Mouse (Mus musculus): Measurements from ENCODE around the gene Egln1. TPM values are rescaled to one million over a fixed set of nuclear protein-coding genes. Genes with fewer than 3 reads are reported as not detected.

Egln1 gene
- 17.1 and 17.2 TPM in 2 replicates for polyA plus RNA-seq (2014; fragmentation: Nextera tagmentation; extraction: Ambion mirVana)

GRCm38 (mm10) chr8:124949209-124950068 is at the start of gene Egln1:
Egln1 (minus strand) TSS chr8:124949324.
- H3K9me3 ChIP-seq (ENCODE audit: control insufficient read depth, low read length), result no peaks in the 10 kb centered on the region
- peak; percentile 91 for DNase-seq (ENCODE audit: low spot score)
- H3K4me2 ChIP-seq (ENCODE audit: low read depth, low read length), result peak within 1 kb of the TSS; percentile 91
- peak within 1 kb of the TSS; percentile 96 for H3K27ac ChIP-seq (replicated peaks; ENCODE audit: low read depth, low read length)
- peaks cover 20% of the 10 kb centered on the region for H3K4me1 ChIP-seq (ENCODE audit: control insufficient read depth, insufficient read depth, low read length)
- peak; percentile 89 for ATAC-seq (ENCODE audit: low read depth)
- peak within 1 kb of the TSS; percentile 91 for H3K9ac ChIP-seq (ENCODE audit: low read depth, low read length)
- H3K27me3 ChIP-seq (replicated peaks; ENCODE audit: control insufficient read depth, insufficient read depth, low read length), result no peaks in the 10 kb centered on the region
- H3K4me3 ChIP-seq (ENCODE audit: low read depth, low read length), result peak within 1 kb of the TSS; percentile 80
- 0% methylated on average over 28 of the region's 98 CpGs for WGBS
- no peaks in the 10 kb centered on the region for H3K36me3 ChIP-seq (ENCODE audit: control insufficient read depth, insufficient read depth, low read length)

GRCm38 (mm10) chr8:124995776-124996175 is 46.7 kb upstream of the Egln1 start:
- 63% methylated on average over 2 of the region's 2 CpGs for WGBS
- Histone ChIP-seq H3K9me3 (ENCODE audit: control insufficient read depth, low read length) (peaks cover 19% of the 10 kb centered on the region), H3K4me2 (ENCODE audit: low read depth, low read length) (no peak overlapping the region), H3K4me3 (ENCODE audit: low read depth, low read length) (no peak overlapping the region), H3K9ac (ENCODE audit: low read depth, low read length) (no peak overlapping the region), H3K4me1 (ENCODE audit: control insufficient read depth, insufficient read depth, low read length) (no peaks in the 10 kb centered on the region), H3K27ac (replicated peaks; ENCODE audit: low read depth, low read length) (no peak overlapping the region), H3K36me3 (ENCODE audit: control insufficient read depth, insufficient read depth, low read length) (no peaks in the 10 kb centered on the region), H3K27me3 (replicated peaks; ENCODE audit: control insufficient read depth, insufficient read depth, low read length) (no peaks in the 10 kb centered on the region)
- ATAC-seq (ENCODE audit: low read depth), result no peak
- no peak for DNase-seq (ENCODE audit: low spot score)

GRCm38 (mm10) chr8:124991668-124991926 is 42.5 kb upstream of the Egln1 start:
- no peaks in the 10 kb centered on the region for H3K9me3 ChIP-seq (ENCODE audit: control insufficient read depth, low read length)
- DNase-seq (ENCODE audit: low spot score), result no peak
- H3K4me1 ChIP-seq (ENCODE audit: control insufficient read depth, insufficient read depth, low read length), result no peaks in the 10 kb centered on the region
- no peak overlapping the region for H3K9ac ChIP-seq (ENCODE audit: low read depth, low read length)
- 27% methylated on average over 6 of the region's 6 CpGs for WGBS
- H3K27me3 ChIP-seq (replicated peaks; ENCODE audit: control insufficient read depth, insufficient read depth, low read length), result no peaks in the 10 kb centered on the region
- H3K4me2 ChIP-seq (ENCODE audit: low read depth, low read length), result peak overlapping the region; percentile 44; the same call in 1 of the 2 replicates
- no peaks in the 10 kb centered on the region for H3K36me3 ChIP-seq (ENCODE audit: control insufficient read depth, insufficient read depth, low read length)
- H3K27ac ChIP-seq (replicated peaks; ENCODE audit: low read depth, low read length), result no peak overlapping the region
- no peak for ATAC-seq (ENCODE audit: low read depth)
- no peak overlapping the region for H3K4me3 ChIP-seq (ENCODE audit: low read depth, low read length)

DNA sequence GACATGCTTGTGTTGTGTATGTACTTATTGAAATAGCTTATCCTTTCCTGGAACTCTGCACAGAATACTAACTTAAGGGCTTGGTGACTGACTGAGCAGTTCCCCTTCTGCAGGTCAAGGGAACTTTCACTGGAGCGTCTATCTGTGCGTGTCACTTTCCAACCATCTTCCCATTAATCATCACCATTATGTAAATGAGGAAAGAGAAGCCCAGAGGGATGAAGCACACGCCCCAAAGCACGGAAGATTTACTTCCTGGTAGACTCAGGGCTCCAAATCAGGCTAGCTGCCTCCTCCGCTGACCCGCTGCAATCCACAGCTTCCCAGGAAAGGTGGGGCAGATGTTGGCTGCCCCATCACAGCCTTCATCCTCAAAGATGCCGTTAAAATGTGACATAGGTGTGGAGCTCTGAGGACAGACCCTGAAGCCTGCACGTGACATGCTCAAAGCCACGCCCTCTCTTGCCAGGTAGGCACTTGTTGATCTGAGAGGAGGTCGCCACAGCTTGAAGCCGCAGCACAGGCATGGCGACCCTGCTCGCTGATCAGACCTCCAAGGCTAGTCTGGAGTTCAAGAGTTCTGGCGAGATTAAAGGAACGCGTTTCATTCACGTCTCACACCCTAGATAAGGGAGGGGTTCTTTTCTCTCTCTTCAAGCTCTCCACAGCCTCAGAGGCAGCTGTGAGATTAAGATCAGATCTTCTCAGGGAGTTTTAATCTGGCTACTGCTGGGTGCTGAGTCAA is 42.0 kb upstream of the Egln1 start:
- ATAC-seq (ENCODE audit: low read depth), result no peak
- no peaks in the 10 kb centered on the region for H3K9me3 ChIP-seq (ENCODE audit: control insufficient read depth, low read length)
- H3K27ac ChIP-seq (replicated peaks; ENCODE audit: low read depth, low read length), result no peak overlapping the region
- no peaks in the 10 kb centered on the region for H3K27me3 ChIP-seq (replicated peaks; ENCODE audit: control insufficient read depth, insufficient read depth, low read length)
- H3K4me1 ChIP-seq (ENCODE audit: control insufficient read depth, insufficient read depth, low read length), result no peaks in the 10 kb centered on the region
- 13% methylated on average over 17 of the region's 17 CpGs for WGBS
- 0 out of 2 replicates have a peak overlapping the region, but pooled peaks have one; percentile 11 for H3K9ac ChIP-seq (ENCODE audit: low read depth, low read length)
- H3K36me3 ChIP-seq (ENCODE audit: control insufficient read depth, insufficient read depth, low read length), result no peaks in the 10 kb centered on the region
- no peak for DNase-seq (ENCODE audit: low spot score)
- peak overlapping the region; percentile 44 for H3K4me2 ChIP-seq (ENCODE audit: low read depth, low read length)
- peak overlapping the region; percentile 7; the same call in 1 of the 2 replicates for H3K4me3 ChIP-seq (ENCODE audit: low read depth, low read length)

DNA sequence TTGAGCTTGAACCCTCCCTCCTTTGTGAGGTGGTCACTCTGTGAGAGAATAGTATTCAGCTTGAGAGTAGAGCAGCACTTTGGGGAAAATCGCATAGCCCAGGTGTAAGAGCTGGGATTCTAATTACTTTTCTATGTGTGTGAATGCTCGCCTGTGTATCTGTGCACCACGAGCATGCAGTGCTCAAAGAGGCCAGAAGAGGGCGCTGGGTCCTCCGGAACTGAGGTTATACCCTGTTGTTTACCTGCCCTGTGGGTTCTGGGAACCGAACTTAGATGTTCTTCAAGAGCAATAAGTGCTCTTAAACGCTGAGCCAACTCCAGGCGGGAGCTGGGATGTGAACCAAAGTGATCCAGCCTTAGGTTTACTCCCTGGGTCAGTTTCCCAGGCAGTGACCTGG is 31.7 kb upstream of the Egln1 start:
- Histone ChIP-seq H3K27ac (replicated peaks; ENCODE audit: low read depth, low read length) (no peak overlapping the region), H3K9ac (ENCODE audit: low read depth, low read length) (no peak overlapping the region), H3K4me1 (ENCODE audit: control insufficient read depth, insufficient read depth, low read length) (no peaks in the 10 kb centered on the region), H3K4me3 (ENCODE audit: low read depth, low read length) (no peak overlapping the region), H3K27me3 (replicated peaks; ENCODE audit: control insufficient read depth, insufficient read depth, low read length) (no peaks in the 10 kb centered on the region), H3K36me3 (ENCODE audit: control insufficient read depth, insufficient read depth, low read length) (no peaks in the 10 kb centered on the region), H3K9me3 (ENCODE audit: control insufficient read depth, low read length) (0 out of 2 replicates have a peak, but pooled peaks cover 3% of the 10 kb centered on the region), H3K4me2 (ENCODE audit: low read depth, low read length) (no peak overlapping the region)
- no peak for ATAC-seq (ENCODE audit: low read depth)
- DNase-seq (ENCODE audit: low spot score), result no peak
- WGBS, result 83% methylated on average over 8 of the region's 8 CpGs

- H3K4me3 ChIP-seq (ENCODE audit: low read depth, low read length), result no peak overlapping the region
- H3K4me1 ChIP-seq (ENCODE audit: control insufficient read depth, insufficient read depth, low read length), result no peaks in the 10 kb centered on the region
- H3K27me3 ChIP-seq (replicated peaks; ENCODE audit: control insufficient read depth, insufficient read depth, low read length), result no peaks in the 10 kb centered on the region
- no peak overlapping the region for H3K4me2 ChIP-seq (ENCODE audit: low read depth, low read length)
- DNase-seq (ENCODE audit: low spot score) (no peak), ATAC-seq (ENCODE audit: low read depth) (no peak)
- H3K9me3 ChIP-seq (ENCODE audit: control insufficient read depth, low read length), result 0 out of 2 replicates have a peak, but pooled peaks cover 3% of the 10 kb centered on the region
- no peak overlapping the region for H3K9ac ChIP-seq (ENCODE audit: low read depth, low read length)
- H3K36me3 ChIP-seq (ENCODE audit: control insufficient read depth, insufficient read depth, low read length), result no peaks in the 10 kb centered on the region
- H3K27ac ChIP-seq (replicated peaks; ENCODE audit: low read depth, low read length), result no peak overlapping the region
- 93% methylated on average over 3 of the region's 3 CpGs for WGBS
Observed at GRCm38 (mm10) chr8:124980036-124980435, 30.9 kb upstream of the Egln1 start.

DNA sequence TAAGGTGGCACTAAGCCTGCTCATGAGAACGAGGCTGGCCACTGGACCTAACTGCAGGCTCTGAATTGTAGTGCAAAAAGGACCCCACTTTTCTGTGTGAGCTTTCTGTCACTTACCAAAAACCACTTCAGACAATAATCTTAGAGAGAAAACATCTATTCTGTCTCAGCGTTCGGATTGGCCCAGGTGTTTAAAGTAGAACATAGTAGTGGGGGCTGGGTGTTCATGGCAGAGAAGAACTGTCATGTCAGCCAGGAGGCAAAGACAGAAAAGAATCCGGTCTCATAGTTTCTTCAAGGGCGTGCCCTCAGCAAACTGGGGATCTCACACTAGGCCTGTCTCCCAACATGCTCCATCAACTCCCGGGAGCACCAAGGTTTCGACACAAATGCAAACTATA is 28.9 kb upstream of the Egln1 start:
- H3K4me3 ChIP-seq (ENCODE audit: low read depth, low read length), result no peak overlapping the region
- DNase-seq (ENCODE audit: low spot score) (no peak), ATAC-seq (ENCODE audit: low read depth) (no peak)
- WGBS, result 78% methylated on average over 7 of the region's 7 CpGs
- H3K27ac ChIP-seq (replicated peaks; ENCODE audit: low read depth, low read length), result no peak overlapping the region
- H3K4me1 ChIP-seq (ENCODE audit: control insufficient read depth, insufficient read depth, low read length), result no peaks in the 10 kb centered on the region
- no peaks in the 10 kb centered on the region for H3K27me3 ChIP-seq (replicated peaks; ENCODE audit: control insufficient read depth, insufficient read depth, low read length)
- H3K4me2 ChIP-seq (ENCODE audit: low read depth, low read length), result no peak overlapping the region
- H3K9me3 ChIP-seq (ENCODE audit: control insufficient read depth, low read length), result 0 out of 2 replicates have a peak, but pooled peaks cover 3% of the 10 kb centered on the region
- no peaks in the 10 kb centered on the region for H3K36me3 ChIP-seq (ENCODE audit: control insufficient read depth, insufficient read depth, low read length)
- no peak overlapping the region for H3K9ac ChIP-seq (ENCODE audit: low read depth, low read length)

GRCm38 (mm10) chr8:124976211-124976610 is 27.1 kb upstream of the Egln1 start:
- Histone ChIP-seq H3K27ac (replicated peaks; ENCODE audit: low read depth, low read length) (no peak overlapping the region), H3K4me2 (ENCODE audit: low read depth, low read length) (no peak overlapping the region), H3K27me3 (replicated peaks; ENCODE audit: control insufficient read depth, insufficient read depth, low read length) (no peaks in the 10 kb centered on the region), H3K9ac (ENCODE audit: low read depth, low read length) (no peak overlapping the region), H3K9me3 (ENCODE audit: control insufficient read depth, low read length) (peaks cover 10% of the 10 kb centered on the region; the same call in 1 of the 2 replicates), H3K36me3 (ENCODE audit: control insufficient read depth, insufficient read depth, low read length) (no peaks in the 10 kb centered on the region), H3K4me1 (ENCODE audit: control insufficient read depth, insufficient read depth, low read length) (no peaks in the 10 kb centered on the region), H3K4me3 (ENCODE audit: low read depth, low read length) (no peak overlapping the region)
- no peak for ATAC-seq (ENCODE audit: low read depth)
- DNase-seq (ENCODE audit: low spot score), result no peak
- WGBS, result 89% methylated on average over 6 of the region's 6 CpGs
